22 mouse cellular contexts compared by ENCODE assay signal in genomic region chr1:17450715-17451114, GRCm38 (mm10).
DNase-seq lines count a peak whose midpoint lies in the region; ATAC-seq and TF ChIP-seq lines count a peak whose summit lies in the region.
"Had no signal": no experiment of that assay in that cellular context is flagged by ENCODE, and none has a peak within 500 bp of the region (broad histone marks: within the 10 kb centered on the region; RNA-seq: fewer than 3 reads in every experiment).

No protein-coding gene starts in this region.

- H3K4me1 ChIP-seq in kidney, adult 2 months (ENCODE audit: control insufficient read depth, insufficient read depth, low read length), result no peaks in the 10 kb centered on the region
- H3K4me1 ChIP-seq: hindbrain, embryonic 10.5 days; intestine, embryonic 15.5 days; liver, embryonic 13.5 days had no signal

- intact Hi-C loops in heart, postnatal 10 days (cut with DNase I), result no loop called here

- no peak overlapping the region for H3K4me3 ChIP-seq in kidney, adult 2 months (ENCODE audit: insufficient read depth, low read depth, low read length)
- H3K4me3 ChIP-seq: heart, adult 2 months; hindbrain, embryonic 10.5 days; intestine, embryonic 15.5 days; left cerebral cortex, adult 2 months; liver, embryonic 13.5 days had no signal

- peak; percentile 8 for DNase-seq in heart, adult 8-10 months (ENCODE audit: low spot score)
- DNase-seq in heart, postnatal 10 days, result no peak
- peak; percentile 30 for DNase-seq in kidney, adult 2 months
- DNase-seq in kidney, postnatal 10 days, result no peak
- peak; percentile 24 for DNase-seq in embryo, embryonic 10 days (ENCODE audit: low spot score)
- DNase-seq in embryo, embryonic 9.5 days (ENCODE audit: extremely low spot score), result peak; percentile 23
- DNase-seq in ovary, postnatal 14 days (ENCODE audit: low spot score), result no peak
- DNase-seq: cerebellum, adult 11 months; cerebellum, adult 9-11 months; gastrocnemius, postnatal 10 days; heart, adult 2 months; liver, embryonic 13.5 days; lung, adult 2 months; lung, postnatal 14 days; midbrain, embryonic 14.5 days; right cerebral cortex, postnatal 14 days; spleen, adult 18-20 months had no signal

- no peaks in the 10 kb centered on the region for H3K27me3 ChIP-seq in kidney, adult 2 months (replicated peaks; ENCODE audit: control insufficient read depth, insufficient read depth, low read length)
- H3K27me3 ChIP-seq: intestine, embryonic 15.5 days; liver, embryonic 13.5 days had no signal

- no peak for TF ChIP-seq CTCF in kidney, adult 2 months (conservative IDR thresholded peaks at IDR 0.05; ENCODE audit: insufficient read depth, insufficient read length, low read depth, low read length)

- H3K27ac ChIP-seq in kidney, adult 2 months (ENCODE audit: insufficient read depth, low read depth, low read length), result no peak overlapping the region
- H3K27ac ChIP-seq: hindbrain, embryonic 10.5 days; intestine, embryonic 15.5 days; left cerebral cortex, adult 2 months; liver, embryonic 13.5 days had no signal

- 9% methylated on average over 1 of the region's 1 CpGs for WGBS in kidney, adult 2 months

- H3K36me3 ChIP-seq in kidney, adult 2 months (ENCODE audit: control insufficient read depth, insufficient read depth, low read length), result no peaks in the 10 kb centered on the region
- H3K36me3 ChIP-seq: hindbrain, embryonic 10.5 days; intestine, embryonic 15.5 days; liver, embryonic 13.5 days had no signal

- TF ChIP-seq POLR2A in kidney, adult 2 months (IDR thresholded peaks at IDR 0.05; ENCODE audit: low read depth, low read length), result no peak

- ATAC-seq in granulocyte monocyte progenitor cell, adult 5-6 weeks (replicated peaks; ENCODE audit: poor library complexity, severe bottlenecking), result no peak
- ATAC-seq: hindbrain, embryonic 16.5 days; intestine, embryonic 15.5 days had no signal

Comparison
In these comparisons a context has a peak if more than half of its experiments do, and no peak if none do; other contexts are left out.
1. DNase-seq: peak in heart, adult 8-10 months (single experiment), kidney, adult 2 months (single experiment), embryo, embryonic 10 days (single experiment) and embryo, embryonic 9.5 days (single experiment); none in heart, postnatal 10 days (0 of 2), kidney, postnatal 10 days (single experiment) and ovary, postnatal 14 days (single experiment).